8 mouse cellular contexts compared by ENCODE assay signal in the genomic region with DNA sequence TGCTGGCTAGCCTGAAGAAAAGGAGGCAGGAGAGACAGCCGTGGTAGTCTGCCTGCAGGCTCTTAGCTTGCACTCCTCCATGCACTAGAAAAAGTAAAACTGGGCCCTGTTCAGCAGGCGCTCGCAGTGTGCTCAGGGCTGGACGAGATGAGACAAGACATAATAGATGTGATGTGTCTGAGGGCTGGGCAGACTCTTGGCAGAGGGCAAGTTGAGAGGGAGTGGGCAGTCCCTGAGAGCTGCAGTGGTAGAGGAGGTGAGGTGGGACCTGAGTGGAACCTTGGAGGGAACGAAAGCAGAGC. TPM values are rescaled to one million over a fixed set of nuclear protein-coding genes. Genes with fewer than 3 reads are reported as not detected.
A peak's percentile ranks its signal among the peaks of the same experiment; 100 is the strongest.
DNase-seq lines count a peak whose midpoint lies in the region; ATAC-seq and TF ChIP-seq lines count a peak whose summit lies in the region.

No protein-coding gene starts in this region.

- peak overlapping the region; percentile 77 for H3K27ac ChIP-seq in layer of hippocampus, adult 2 months
- 0 out of 2 replicates have a peak overlapping the region, but pooled peaks have one; percentile 12 for H3K27ac ChIP-seq in hindbrain, embryonic 15.5 days (replicated peaks)

- WGBS in hindbrain, embryonic 15.5 days: 24% methylated on average over 5 of the region's 5 CpGs

- DNase-seq in adrenal gland, postnatal 10 days: peak; percentile 37
- DNase-seq in adrenal gland, postnatal 25 days: no peak
- no peak for DNase-seq in layer of hippocampus, adult 2 months (ENCODE audit: low spot score in 2 of 2)
- no peak for DNase-seq in layer of hippocampus, postnatal 10 days (ENCODE audit: low spot score in 2 of 2)
- DNase-seq in adrenal gland, postnatal 36 days: no peak

- peaks cover 38% of the 10 kb centered on the region for H3K4me1 ChIP-seq in hindbrain, embryonic 15.5 days (replicated peaks)

- H3K4me3 ChIP-seq in layer of hippocampus, adult 2 months: no peak overlapping the region
- H3K4me3 ChIP-seq in hindbrain, embryonic 15.5 days: no peak overlapping the region
- H3K4me3 ChIP-seq in myocyte: no peak overlapping the region

- H3ac ChIP-seq in myocyte (ENCODE audit: control insufficient read depth, insufficient read length): no peak overlapping the region

- no peak overlapping the region for H3K4me2 ChIP-seq in hindbrain, embryonic 15.5 days
- peak overlapping the region; percentile 81 for H3K4me2 ChIP-seq in myocyte (ENCODE audit: low read depth)

- no peaks in the 10 kb centered on the region for H3K27me3 ChIP-seq in hindbrain, embryonic 15.5 days
- H3K27me3 ChIP-seq in myocyte (ENCODE audit: control insufficient read depth, insufficient read depth, insufficient read length): no peaks in the 10 kb centered on the region

- no peak for ATAC-seq in hindbrain, embryonic 15.5 days (ENCODE audit: low FRiP score, low read depth)
- ATAC-seq in megakaryocyte progenitor cell, adult 5-6 weeks (replicated peaks; ENCODE audit: poor library complexity): no peak

- H3K9ac ChIP-seq in hindbrain, embryonic 15.5 days: no peak overlapping the region

- H3K79me2 ChIP-seq in myocyte (ENCODE audit: control insufficient read depth, insufficient read depth): peaks cover 75% of the 10 kb centered on the region

- no peak for TF ChIP-seq CTCF in layer of hippocampus, adult 2 months (conservative IDR thresholded peaks at IDR 0.05)

- no peak for TF ChIP-seq POLR2A in myocyte (IDR thresholded peaks at IDR 0.05; ENCODE audit: insufficient read length, low read depth)

- H3K9me3 ChIP-seq in hindbrain, embryonic 15.5 days: no peaks in the 10 kb centered on the region

- H3K36me3 ChIP-seq in hindbrain, embryonic 15.5 days: no peaks in the 10 kb centered on the region
- H3K36me3 ChIP-seq in myocyte (ENCODE audit: control insufficient read depth, insufficient read depth): no peaks in the 10 kb centered on the region

TF ChIP-seq in myocyte, 11 proteins besides CTCF, POLR2A, EP300 and RAD21:
- TF ChIP-seq TCF3 (IDR thresholded peaks at IDR 0.05; ENCODE audit: insufficient read length, low read depth) (no peak), MYOG (IDR thresholded peaks at IDR 0.05; ENCODE audit: control insufficient read depth in 1 of 3, insufficient read depth in 1 of 3, insufficient read length in 2 of 3, low read depth in 2 of 3) (no peak), MAX (IDR thresholded peaks at IDR 0.05; ENCODE audit: low read depth) (no peak), CEBPB (IDR thresholded peaks at IDR 0.05; ENCODE audit: insufficient read depth, poor library complexity, severe bottlenecking) (no peak), MYOD1 (IDR thresholded peaks at IDR 0.05; ENCODE audit: control insufficient read depth in 1 of 3, insufficient read length in 2 of 3, low read depth in 2 of 3) (no peak), USF1 (IDR thresholded peaks at IDR 0.05; ENCODE audit: low read depth) (no peak), E2F4 (IDR thresholded peaks at IDR 0.05; ENCODE audit: insufficient read depth) (no peak), POLR2AphosphoS2 (IDR thresholded peaks at IDR 0.05; ENCODE audit: insufficient read length, low read depth) (no peak), REST (IDR thresholded peaks at IDR 0.05; ENCODE audit: insufficient read depth, insufficient read length) (no peak), TCF12 (IDR thresholded peaks at IDR 0.05; ENCODE audit: insufficient read depth, poor library complexity, severe bottlenecking) (no peak), SRF (IDR thresholded peaks at IDR 0.05; ENCODE audit: control insufficient read depth, insufficient read length, low read depth) (no peak)

RNA-seq across cellular contexts. Expression of gene Slc9a1, which starts 9.5 kb away (rescaled TPM):
- 10 to 100 TPM; 31.9 to 42.5 TPM for total RNA-seq in adrenal gland, postnatal 10 days (2021)
- 70.4 and 70.7 TPM in 2 replicates for total RNA-seq in adrenal gland, postnatal 25 days (2021)
- 10 to 100 TPM; 59.1 to 63.4 TPM for total RNA-seq in layer of hippocampus, adult 2 months (2021)
- 10 to 100 TPM; 45.5 to 47.4 TPM for total RNA-seq in layer of hippocampus, postnatal 10 days (2021)
- polyA plus RNA-seq in hindbrain, embryonic 15.5 days (2015; fragmentation: Nextera tagmentation; extraction: Ambion mirVana): 8.1 and 10.1 TPM in 2 replicates
- polyA plus RNA-seq in myocyte (2012; fragmentation: generic; extraction: Trizol): 23.3 TPM
- 15.1 and 16.1 TPM in 2 replicates for total RNA-seq in megakaryocyte progenitor cell, adult 5-6 weeks (2015)
- total RNA-seq in megakaryocyte progenitor cell, adult 5-6 weeks (2017): 6.3 and 7.3 TPM in 2 replicates
- total RNA-seq in adrenal gland, postnatal 36 days (2021): 10 to 100 TPM; 48.6 to 54.2 TPM

RNA-seq across cellular contexts. Expression of gene Wdtc1, which starts 25.7 kb away (rescaled TPM):
- total RNA-seq in adrenal gland, postnatal 10 days (2021): 10 to 100 TPM; 46.3 to 50.1 TPM
- 46.7 and 60.7 TPM in 2 replicates for total RNA-seq in adrenal gland, postnatal 25 days (2021)
- total RNA-seq in layer of hippocampus, adult 2 months (2021): 10 to 100 TPM; 78.8 to 82.5 TPM
- total RNA-seq in layer of hippocampus, postnatal 10 days (2021): 10 to 100 TPM; 60.5 to 68.6 TPM
- 22.7 and 24.0 TPM in 2 replicates for polyA plus RNA-seq in hindbrain, embryonic 15.5 days (2015; fragmentation: Nextera tagmentation; extraction: Ambion mirVana)
- 53.1 TPM for polyA plus RNA-seq in myocyte (2012; fragmentation: generic; extraction: Trizol)
- total RNA-seq in megakaryocyte progenitor cell, adult 5-6 weeks (2015): 10.3 and 10.6 TPM in 2 replicates
- 7.6 and 8.7 TPM in 2 replicates for total RNA-seq in megakaryocyte progenitor cell, adult 5-6 weeks (2017)
- 10 to 100 TPM; 44.6 to 63.8 TPM for total RNA-seq in adrenal gland, postnatal 36 days (2021)
